In the genomic region with DNA sequence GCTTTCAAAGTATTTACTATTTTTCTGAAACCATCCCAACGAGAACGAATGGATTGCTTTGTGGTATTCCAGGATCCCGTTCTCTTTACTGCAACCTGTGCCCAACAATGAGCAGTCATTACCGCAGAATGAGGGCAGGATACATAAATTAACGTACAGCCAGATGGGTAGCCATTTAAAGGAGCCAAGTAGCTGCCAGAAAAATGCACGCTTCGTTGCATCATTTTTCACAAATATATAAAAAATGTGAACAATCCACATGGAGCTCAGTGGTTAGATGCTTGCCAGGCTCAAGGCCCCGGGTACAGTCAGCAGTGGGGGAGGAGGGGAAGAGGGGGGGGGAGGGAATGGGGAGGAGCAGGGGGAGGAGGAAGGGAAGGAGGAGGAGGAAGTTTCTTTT, we compare ENCODE assay signal across 10 mouse cellular contexts.
"Had no signal": no experiment of that assay in that cellular context is flagged by ENCODE, and none has a peak within 500 bp of the region (broad histone marks: within the 10 kb centered on the region; RNA-seq: fewer than 3 reads in every experiment).

No protein-coding gene starts in this region.

- H3K4me1 ChIP-seq: kidney, embryonic 15.5 days; midbrain, embryonic 12.5 days; neural tube, embryonic 12.5 days had no signal

- H3K4me3 ChIP-seq: kidney, embryonic 15.5 days; left cerebral cortex, adult 2 months; limb, embryonic 13.5 days; midbrain, embryonic 12.5 days; neural tube, embryonic 12.5 days had no signal

- H3K27me3 ChIP-seq: kidney, embryonic 15.5 days; limb, embryonic 13.5 days; midbrain, embryonic 12.5 days; neural tube, embryonic 12.5 days had no signal

- H3K9ac ChIP-seq: kidney, embryonic 15.5 days; limb, embryonic 13.5 days; liver, embryonic 14.5 days; midbrain, embryonic 12.5 days; neural tube, embryonic 12.5 days had no signal

- H3K4me2 ChIP-seq: kidney, embryonic 15.5 days; limb, embryonic 13.5 days; midbrain, embryonic 12.5 days; neural tube, embryonic 12.5 days had no signal

- DNase-seq: kidney, postnatal 14 days; lung, adult 18-20 months; right cerebral cortex, postnatal 14 days; thymus, postnatal 36 days had no signal

- H3K9me3 ChIP-seq: kidney, embryonic 15.5 days; limb, embryonic 13.5 days; midbrain, embryonic 12.5 days; neural tube, embryonic 12.5 days had no signal

- H3K27ac ChIP-seq: kidney, embryonic 15.5 days; left cerebral cortex, adult 2 months; limb, embryonic 13.5 days; liver, embryonic 14.5 days; midbrain, embryonic 12.5 days; neural tube, embryonic 12.5 days had no signal

- H3K36me3 ChIP-seq: kidney, embryonic 15.5 days; limb, embryonic 13.5 days; midbrain, embryonic 12.5 days; neural tube, embryonic 12.5 days had no signal
